Mouse (Mus musculus) megakaryocyte, embryonic 14.5 days (primary cell): ENCODE results near the gene Anapc15-ps.

ENCODE experiments used
- FLI1 ChIP-seq: IDR thresholded peaks from 2 replicates; pipeline ENCODE4 v1.6.1; 2012; ENCODE audit warnings: low read length, inconsistent platforms, mixed read lengths
- GATA1 ChIP-seq: IDR thresholded peaks from 3 replicates; pipeline ENCODE4 v1.6.1; 2012; ENCODE audit warnings: mixed read lengths, low read length, inconsistent platforms, borderline replicate concordance

DNA sequence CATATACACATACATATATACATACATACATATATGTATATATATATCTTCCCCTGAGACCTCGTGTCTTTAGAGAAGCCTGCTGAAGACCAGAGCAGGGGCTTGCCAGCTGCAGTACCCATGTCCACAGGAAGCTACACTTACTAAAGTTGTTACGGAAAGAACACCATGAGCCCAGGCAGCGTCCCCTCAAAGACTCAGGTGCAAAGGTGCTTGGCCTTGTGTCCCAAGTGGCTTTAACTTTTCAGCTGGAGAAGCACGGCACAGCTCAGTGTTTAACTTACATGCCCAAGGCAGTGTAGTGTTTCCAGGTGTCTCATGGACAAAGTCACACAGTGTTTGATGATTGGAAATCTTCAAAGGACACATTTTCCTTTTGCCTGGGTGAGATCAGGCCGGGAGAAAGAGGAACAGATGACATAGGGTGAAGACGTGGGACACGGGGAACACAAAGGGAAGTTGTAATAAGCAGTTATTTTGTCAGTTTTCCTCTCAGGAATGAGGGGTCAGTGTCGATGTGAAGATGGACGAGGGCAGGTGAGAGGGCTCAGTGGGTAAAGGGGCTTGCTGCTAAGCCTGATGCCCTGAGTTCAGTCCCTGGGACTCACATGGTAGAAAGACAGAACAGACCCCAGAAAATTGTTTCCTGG, 9.0 kb upstream of the Anapc15-ps start:
- no peak for TF ChIP-seq GATA1
- TF ChIP-seq FLI1: no peak
